Mouse (Mus musculus) C2C12 (cell line): ENCODE measurements around the gene Shkbp1. TPM values are rescaled to one million over a fixed set of nuclear protein-coding genes. Genes with fewer than 3 reads are reported as not detected.

Source experiments
- H3K27me3 ChIP-seq: one replicate; pipeline ENCODE4 v1.6.1; 2011; ENCODE audit not compliant: control insufficient read depth, insufficient read depth, insufficient read length
- H3K36me3 ChIP-seq: one replicate; pipeline ENCODE4 v1.6.1; 2011; ENCODE audit not compliant: control insufficient read depth, insufficient read depth
- H3K4me3 ChIP-seq: one replicate; pipeline ENCODE4 v1.5.1; 2011; ENCODE audit warnings: mild to moderate bottlenecking, control low read depth; ENCODE audit not compliant: poor library complexity, insufficient read depth, severe bottlenecking
- H3K79me2 ChIP-seq: one replicate; pipeline ENCODE4 v1.6.1; 2011; ENCODE audit not compliant: control insufficient read depth, insufficient read depth
- H3K79me3 ChIP-seq: one replicate; pipeline ENCODE4 v1.6.1; 2011; ENCODE audit warnings: low read depth, control low read depth
- H3ac ChIP-seq: one replicate; pipeline ENCODE3; 2011; ENCODE audit warnings: low read depth; ENCODE audit not compliant: control insufficient read depth, insufficient read length
- CEBPB ChIP-seq: IDR thresholded peaks from one replicate; pipeline ENCODE4 v1.6.1; 2011; ENCODE audit warnings: low read depth, mild to moderate bottlenecking, control low read depth, moderate library complexity
- CTCF ChIP-seq: IDR thresholded peaks from one replicate; pipeline ENCODE4 v1.5.1; 2011; ENCODE audit not compliant: control insufficient read depth, insufficient read depth, insufficient read length
- FOSL1 ChIP-seq: IDR thresholded peaks from one replicate; pipeline ENCODE4 v1.8.0; 2011; ENCODE audit warnings: mild to moderate bottlenecking, low read length; ENCODE audit not compliant: poor library complexity, insufficient read depth, severe bottlenecking
- MAX ChIP-seq: IDR thresholded peaks from one replicate; pipeline ENCODE4 v1.6.1; 2011; ENCODE audit warnings: mild to moderate bottlenecking, control low read depth
- MYOD1 ChIP-seq: IDR thresholded peaks from one replicate; pipeline ENCODE4 v1.6.1; 2011; ENCODE audit warnings: low read depth; ENCODE audit not compliant: control insufficient read depth, insufficient read length
- MYOG ChIP-seq: IDR thresholded peaks from one replicate; pipeline ENCODE4 v1.6.1; 2011; ENCODE audit not compliant: control insufficient read depth, insufficient read length; ENCODE audit errors: extremely low read depth
- USF1 ChIP-seq: IDR thresholded peaks from one replicate; pipeline ENCODE4 v1.6.1; 2011; ENCODE audit warnings: low read depth, mild to moderate bottlenecking, control low read depth, moderate library complexity
- polyA plus RNA-seq: library from polyadenylated mRNA; unstranded; fragments of >200 nt; fragmentation: generic; extraction: Trizol; gene quantifications from one replicate; pipeline ENCODE4 v1.2.1, GENCODE M21; 2012; ENCODE audit warnings: missing spikeins

Gene Shkbp1
- polyA plus RNA-seq, 1 experiment = 27.6 TPM

- H3K79me3 ChIP-seq = no peaks in the 10 kb centered on the region
- H3K27me3 ChIP-seq = no peaks in the 10 kb centered on the region
Measured at GRCm38 (mm10) chr7:27329981-27330380, 25.8 kb downstream of the Shkbp1 start.

GRCm38 (mm10) chr7:27329326-27329947 lies 26.4 kb downstream of the Shkbp1 start:
- Histone ChIP-seq H3K79me2 (no peaks in the 10 kb centered on the region), H3K36me3 (no peaks in the 10 kb centered on the region), H3K27me3 (no peaks in the 10 kb centered on the region), H3ac (peak overlapping the region; percentile 32), H3K4me3 (no peak overlapping the region), H3K79me3 (no peaks in the 10 kb centered on the region)
- TF ChIP-seq CTCF (peak; percentile 72), MAX (no peak), MYOG (no peak)

More at GRCm38 (mm10) chr7:27329981-27330380, 25.8 kb downstream of the Shkbp1 start:
- no peaks in the 10 kb centered on the region for H3K79me2 ChIP-seq
- no peak overlapping the region for H3ac ChIP-seq
- TF ChIP-seq MYOD1 (no peak), CEBPB (no peak), FOSL1 (no peak), USF1 (no peak), CTCF (no peak), MYOG (no peak), MAX (no peak)
- H3K4me3 ChIP-seq = no peak overlapping the region
- H3K36me3 ChIP-seq = no peaks in the 10 kb centered on the region

- H3K4me3 ChIP-seq = no peak overlapping the region
Measured at GRCm38 (mm10) chr7:27328648-27329047, 27.2 kb downstream of the Shkbp1 start.

DNA sequence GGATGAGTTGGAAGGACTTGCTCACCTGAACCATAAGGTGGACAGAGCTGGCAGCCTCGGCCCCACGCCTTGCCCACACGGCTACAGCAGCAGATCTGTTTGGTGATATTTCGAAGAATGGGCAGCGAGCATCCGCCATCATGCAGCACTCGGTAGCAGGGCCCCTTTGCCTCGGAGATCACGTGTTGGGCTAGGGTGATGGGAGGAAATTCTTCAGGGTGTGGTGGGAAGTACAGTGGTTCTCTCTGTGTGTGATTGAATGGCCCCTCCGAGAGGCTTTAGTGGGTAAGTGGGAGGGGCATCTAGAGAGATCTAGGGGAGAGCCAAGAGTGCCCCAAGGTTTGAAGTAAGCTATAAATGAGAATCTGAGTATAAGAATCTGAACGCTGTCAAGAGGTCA lies 27.7 kb downstream of the Shkbp1 start:
- Histone ChIP-seq H3ac (no peak overlapping the region), H3K79me2 (no peaks in the 10 kb centered on the region), H3K36me3 (no peaks in the 10 kb centered on the region), H3K79me3 (no peaks in the 10 kb centered on the region), H3K4me3 (no peak overlapping the region), H3K27me3 (no peaks in the 10 kb centered on the region)
- no peak for TF ChIP-seq USF1
- TF ChIP-seq CEBPB = no peak
- no peak for TF ChIP-seq MYOD1
- TF ChIP-seq FOSL1 = no peak
- TF ChIP-seq CTCF = no peak
- TF ChIP-seq MYOG = no peak
- TF ChIP-seq MAX = no peak

More at GRCm38 (mm10) chr7:27328648-27329047, 27.2 kb downstream of the Shkbp1 start:
- no peaks in the 10 kb centered on the region for H3K27me3 ChIP-seq
- H3K79me2 ChIP-seq = no peaks in the 10 kb centered on the region
- H3K36me3 ChIP-seq = no peaks in the 10 kb centered on the region
- no peaks in the 10 kb centered on the region for H3K79me3 ChIP-seq
- no peak for TF ChIP-seq CTCF
- no peak for TF ChIP-seq CEBPB
- no peak for TF ChIP-seq FOSL1
- TF ChIP-seq MYOG = no peak
- no peak overlapping the region for H3ac ChIP-seq

- H3K79me2 ChIP-seq = no peaks in the 10 kb centered on the region
- H3K36me3 ChIP-seq = no peaks in the 10 kb centered on the region
- no peak overlapping the region for H3ac ChIP-seq
- H3K27me3 ChIP-seq = no peaks in the 10 kb centered on the region
- no peak overlapping the region for H3K4me3 ChIP-seq
- no peak for TF ChIP-seq CEBPB
- TF ChIP-seq FOSL1 = no peak
- no peak for TF ChIP-seq MYOD1
- TF ChIP-seq CTCF = no peak
- no peak for TF ChIP-seq MAX
- no peak for TF ChIP-seq MYOG
- TF ChIP-seq USF1 = no peak
- no peaks in the 10 kb centered on the region for H3K79me3 ChIP-seq
Measured at GRCm38 (mm10) chr7:27327500-27327899, 28.3 kb downstream of the Shkbp1 start.

GRCm38 (mm10) chr7:27326101-27326880 lies 29.5 kb downstream of the Shkbp1 start:
- Histone ChIP-seq H3K79me3 (no peaks in the 10 kb centered on the region), H3K4me3 (no peak overlapping the region), H3K36me3 (no peaks in the 10 kb centered on the region), H3K27me3 (no peaks in the 10 kb centered on the region), H3K79me2 (no peaks in the 10 kb centered on the region), H3ac (peak overlapping the region; percentile 20)
- TF ChIP-seq FOSL1 = no peak
- no peak for TF ChIP-seq CTCF
- TF ChIP-seq MYOG = no peak
